Mouse (Mus musculus): ENCODE data around the gene Lgals3bp.
A peak's percentile ranks its signal among the peaks of the same experiment; 100 is the strongest.

The Lgals3bp gene

DNA sequence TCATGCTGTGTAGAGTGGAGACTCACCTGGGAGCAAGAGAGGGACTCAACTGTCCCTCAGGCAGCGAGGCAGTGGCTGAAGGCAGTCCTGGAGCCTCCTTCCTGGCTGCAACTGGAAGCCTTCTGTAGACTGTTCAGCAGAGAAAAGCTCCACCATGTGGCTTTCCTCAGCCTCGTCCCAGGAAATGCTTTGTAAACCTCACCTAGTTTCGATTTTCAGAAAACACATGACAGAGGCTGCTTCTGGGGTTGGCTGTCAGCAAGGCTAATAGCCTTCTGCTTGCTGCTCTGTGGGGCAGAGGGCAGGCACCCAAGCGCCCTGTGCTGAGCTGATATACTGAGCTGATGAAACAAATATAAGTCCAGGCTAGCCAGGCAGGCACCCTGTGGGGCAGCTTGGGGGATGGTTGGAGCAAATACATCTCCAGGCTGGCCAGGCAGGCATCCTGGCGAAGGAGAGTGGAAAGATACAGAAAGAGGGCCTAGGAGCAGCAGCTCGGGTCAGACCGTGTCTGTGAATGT, at the start of gene Lgals3bp:
Gene Lgals3bp (minus strand): TSS at position 333 of the 521 bp plus-strand sequence.
- DNase-seq: peak; percentile 99

DNA sequence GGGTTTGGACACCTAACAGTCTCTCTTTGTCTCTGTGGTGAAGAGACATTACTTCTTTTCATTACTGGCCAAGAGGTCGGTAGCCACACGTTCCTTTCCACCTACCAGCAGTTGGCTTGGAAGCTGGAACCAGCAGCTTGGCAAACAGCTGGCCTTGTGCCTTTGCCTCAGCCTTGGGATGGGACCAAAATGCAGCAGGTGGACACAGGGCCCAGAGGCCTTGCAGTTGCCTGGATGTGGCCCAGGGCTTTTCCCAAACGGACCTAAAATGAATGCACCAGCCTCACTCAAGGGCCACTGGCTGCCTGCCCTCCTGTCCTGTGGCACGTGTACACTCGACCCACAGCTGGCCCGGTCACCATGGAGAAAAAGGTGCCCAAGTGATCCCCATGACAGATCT, 49.3 kb upstream of the Lgals3bp start:
- no peak for DNase-seq

DNA sequence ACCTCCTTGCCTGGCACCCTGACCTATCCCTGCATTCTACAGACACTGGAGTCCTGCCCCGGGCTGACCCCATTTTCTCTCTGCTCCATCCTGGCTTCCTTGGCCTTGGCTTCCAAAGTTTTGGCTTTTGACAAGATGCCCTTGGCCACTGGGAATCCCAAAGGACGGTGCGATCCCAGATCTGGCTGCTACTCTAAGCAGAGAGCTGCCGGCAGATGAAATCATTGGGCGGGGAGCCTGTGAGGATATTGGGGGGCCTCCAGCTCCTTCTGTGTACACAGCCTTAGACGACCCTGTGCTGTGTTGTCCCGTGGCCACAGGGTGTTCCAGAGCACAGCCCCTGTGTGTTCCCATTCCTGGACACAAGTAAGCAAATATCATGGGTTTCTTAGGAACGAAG, 46.5 kb upstream of the Lgals3bp start:
- peak; percentile 99 for DNase-seq

DNA sequence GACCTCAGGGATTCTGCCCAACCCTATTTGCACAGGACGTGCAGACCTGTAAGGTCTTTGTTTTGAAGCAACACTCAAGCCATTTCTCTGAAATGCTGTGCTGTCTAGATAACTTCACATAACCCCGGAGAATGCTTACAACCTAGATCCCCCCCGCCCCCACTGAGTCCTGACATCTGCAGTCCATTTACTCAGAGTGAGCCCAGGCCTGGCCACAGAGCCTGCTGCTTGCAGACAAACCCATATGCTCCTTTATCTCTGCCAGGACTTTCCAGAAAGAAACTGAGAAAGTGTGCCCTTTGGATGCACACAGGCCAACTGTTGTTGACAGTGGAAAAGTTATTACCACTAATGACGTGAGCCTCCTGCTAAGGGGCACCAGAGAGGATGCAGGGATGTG, 45.5 kb upstream of the Lgals3bp start:
- no peak for DNase-seq

DNA sequence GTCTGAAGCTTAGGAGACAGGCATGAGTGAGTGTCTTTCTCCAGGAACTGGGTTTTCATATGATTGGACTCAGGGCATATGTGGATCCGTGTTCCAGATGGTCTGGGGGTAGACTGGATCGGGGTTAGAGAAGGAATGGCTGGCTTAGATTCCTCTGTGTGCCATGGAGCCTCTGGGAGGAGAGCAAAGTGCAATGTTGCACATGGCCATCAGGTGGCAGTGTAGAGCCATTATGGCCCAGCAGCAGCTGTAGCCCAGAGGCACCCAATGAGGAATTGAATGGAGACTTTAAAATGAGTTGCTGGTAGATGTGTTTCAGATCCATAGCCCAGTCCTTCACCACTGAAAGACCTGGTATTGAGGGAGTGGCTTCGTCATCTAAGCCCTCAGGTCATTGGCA, 44.0 kb upstream of the Lgals3bp start:
- peak; percentile 95 for DNase-seq

DNA sequence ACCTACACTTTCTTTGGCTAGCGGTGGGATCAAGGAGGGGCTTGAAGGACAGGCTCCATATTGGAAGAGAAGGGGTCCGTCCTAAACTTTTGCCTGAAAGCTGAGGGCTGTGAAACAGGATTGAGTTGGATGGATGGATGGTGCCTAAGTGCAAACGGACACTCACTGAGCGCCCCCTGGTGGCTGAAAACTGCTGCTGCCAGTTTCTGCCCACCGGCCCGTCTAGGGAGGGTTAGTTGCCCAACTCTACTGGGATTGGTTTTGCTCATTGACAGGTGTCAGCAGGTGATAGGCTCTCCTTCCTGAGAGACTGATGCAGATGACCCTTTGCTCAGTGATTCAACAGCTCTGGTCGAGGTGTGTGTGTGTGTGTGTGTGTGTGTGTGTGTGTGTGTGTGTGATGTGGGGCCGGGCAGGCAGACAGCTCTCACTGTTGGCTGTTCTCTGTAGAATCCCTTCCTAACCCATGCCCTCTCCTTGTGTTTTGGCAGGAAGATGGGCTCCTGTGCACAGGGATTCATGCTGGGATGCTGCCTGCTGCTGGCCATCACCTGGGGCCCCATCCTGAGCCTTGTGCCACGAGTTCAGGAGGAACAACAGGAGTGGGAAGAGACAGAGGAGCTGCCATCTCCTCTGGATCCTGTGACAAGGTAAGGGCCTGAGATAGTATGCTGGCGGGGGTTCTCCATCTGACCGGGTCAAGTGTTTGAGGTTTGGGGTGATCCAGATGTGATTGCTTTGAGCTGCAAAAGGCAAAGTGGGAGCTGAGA, 41.5 kb upstream of the Lgals3bp start:
- DNase-seq: peak; percentile 95

DNA sequence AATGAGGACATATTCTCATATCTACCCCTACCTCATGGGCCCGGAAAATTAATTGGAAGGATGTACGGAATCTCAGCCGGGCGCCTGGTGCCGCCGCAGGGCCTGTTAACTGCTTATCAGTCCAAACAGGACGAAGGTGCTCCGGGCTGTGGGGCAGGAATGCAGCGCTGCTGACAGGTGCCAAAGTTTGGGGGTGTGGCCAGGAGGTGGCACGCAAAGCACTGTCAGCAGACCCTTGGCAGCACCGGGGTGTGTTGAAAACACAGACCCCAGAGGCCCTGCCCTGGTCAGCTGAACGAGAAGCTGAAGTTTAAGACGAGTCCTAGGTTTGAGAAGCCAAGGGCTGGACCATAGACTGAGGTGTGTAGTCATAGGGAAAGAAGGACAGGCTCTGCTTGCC, 40.8 kb upstream of the Lgals3bp start:
- DNase-seq: peak; percentile 95

DNA sequence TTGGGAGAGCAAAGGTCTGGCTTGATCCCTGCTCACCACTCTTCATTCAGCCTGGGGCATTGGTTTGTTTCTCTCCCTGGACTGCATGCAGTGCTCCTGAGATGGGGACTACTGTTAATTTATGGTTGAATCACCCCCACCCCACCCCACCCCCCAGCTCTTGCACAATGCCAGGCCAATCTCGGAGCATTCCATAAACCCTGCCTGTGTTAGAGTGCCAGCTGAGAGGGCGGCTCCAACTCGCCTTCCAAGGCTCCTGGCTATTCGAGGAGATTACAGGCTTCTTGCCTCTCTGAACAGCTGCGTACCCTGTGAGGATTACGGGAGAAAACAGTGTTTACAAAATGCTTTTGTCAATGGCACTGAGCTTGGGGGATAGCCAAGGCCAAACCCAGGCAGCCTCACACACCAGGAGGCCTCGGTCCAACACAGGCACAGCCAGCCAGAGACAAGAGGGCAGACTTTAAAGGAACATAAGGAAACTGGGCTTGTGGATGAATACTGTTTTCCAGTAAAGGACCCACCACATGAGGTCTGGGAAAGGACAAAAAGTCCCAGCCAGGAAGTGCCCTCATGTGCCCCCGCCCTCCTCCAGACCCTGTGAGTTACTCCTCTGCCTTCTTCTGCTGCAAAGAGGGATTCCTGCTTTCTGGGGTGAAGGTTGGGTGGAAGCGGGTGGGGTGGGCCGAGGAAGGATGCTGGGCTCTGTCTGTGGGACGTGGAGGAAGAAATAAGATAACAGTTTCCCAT, 36.9 kb upstream of the Lgals3bp start:
- DNase-seq: peak; percentile 96

DNA sequence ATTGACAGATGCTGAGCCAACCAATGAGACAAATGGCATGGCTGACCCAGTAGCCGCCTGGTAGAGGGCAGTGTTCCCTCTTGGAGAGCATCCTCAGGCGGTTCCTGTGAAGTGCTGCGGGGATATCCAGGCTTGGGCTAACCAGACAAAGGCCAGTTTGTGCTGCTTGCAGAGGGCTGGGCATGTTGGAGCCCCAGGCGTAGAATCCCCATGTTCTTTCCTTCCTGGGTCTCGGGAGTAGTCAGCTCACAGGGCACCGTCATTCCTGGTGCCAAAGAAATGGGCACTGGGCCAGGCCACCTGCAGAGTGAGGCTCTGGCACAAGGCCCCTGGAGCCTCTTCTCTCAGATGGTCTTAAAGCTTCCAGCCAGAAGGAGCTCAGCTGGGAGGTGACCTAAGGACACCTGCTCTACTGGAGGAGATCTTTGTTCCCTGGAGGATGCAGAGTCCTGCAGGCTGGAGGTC, 34.6 kb upstream of the Lgals3bp start:
- DNase-seq: peak; percentile 93

DNA sequence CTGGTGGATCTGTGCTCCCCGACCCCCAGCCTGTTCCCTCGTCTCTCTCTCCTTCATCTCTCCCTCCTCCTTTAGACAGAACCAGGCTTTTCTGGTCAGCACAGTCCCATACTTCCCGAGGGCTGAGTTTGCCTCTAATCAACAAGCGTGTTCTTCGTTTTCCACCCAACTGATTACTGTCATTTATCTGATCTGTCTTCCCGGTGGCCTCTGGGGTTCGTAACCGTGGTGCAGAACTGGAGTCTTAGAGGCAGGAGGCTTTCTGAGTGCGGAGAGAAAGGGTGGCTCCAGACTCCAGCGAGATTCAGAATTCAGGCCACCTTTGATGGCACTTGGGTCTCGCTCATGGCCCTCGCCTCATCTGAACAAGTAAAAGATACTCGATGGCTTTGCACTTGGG, 32.2 kb upstream of the Lgals3bp start:
- DNase-seq: no peak

DNA sequence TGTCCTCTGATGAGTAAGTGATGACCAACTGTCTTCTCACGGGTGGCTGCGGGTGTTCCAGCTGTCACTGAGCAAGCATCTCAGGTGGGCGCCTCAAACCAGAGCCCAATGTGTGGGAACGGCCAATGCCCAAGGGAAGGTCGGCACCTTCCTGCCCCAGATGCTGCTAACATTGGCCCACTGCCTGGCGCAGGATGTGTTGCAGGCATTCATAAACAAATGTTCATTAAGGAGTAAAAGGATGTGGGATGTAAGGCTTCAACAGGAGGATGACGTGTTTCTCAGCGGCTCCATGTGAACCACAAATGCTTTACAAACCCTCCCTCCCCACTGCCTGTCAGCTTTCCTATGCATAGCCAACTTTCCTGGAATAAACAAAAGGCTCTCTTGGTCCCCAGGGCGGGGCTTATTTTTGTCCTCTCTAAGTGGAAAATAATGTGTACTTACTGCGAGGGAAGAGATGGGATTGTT, 31.5 kb upstream of the Lgals3bp start:
- peak; percentile 97 for DNase-seq

DNA sequence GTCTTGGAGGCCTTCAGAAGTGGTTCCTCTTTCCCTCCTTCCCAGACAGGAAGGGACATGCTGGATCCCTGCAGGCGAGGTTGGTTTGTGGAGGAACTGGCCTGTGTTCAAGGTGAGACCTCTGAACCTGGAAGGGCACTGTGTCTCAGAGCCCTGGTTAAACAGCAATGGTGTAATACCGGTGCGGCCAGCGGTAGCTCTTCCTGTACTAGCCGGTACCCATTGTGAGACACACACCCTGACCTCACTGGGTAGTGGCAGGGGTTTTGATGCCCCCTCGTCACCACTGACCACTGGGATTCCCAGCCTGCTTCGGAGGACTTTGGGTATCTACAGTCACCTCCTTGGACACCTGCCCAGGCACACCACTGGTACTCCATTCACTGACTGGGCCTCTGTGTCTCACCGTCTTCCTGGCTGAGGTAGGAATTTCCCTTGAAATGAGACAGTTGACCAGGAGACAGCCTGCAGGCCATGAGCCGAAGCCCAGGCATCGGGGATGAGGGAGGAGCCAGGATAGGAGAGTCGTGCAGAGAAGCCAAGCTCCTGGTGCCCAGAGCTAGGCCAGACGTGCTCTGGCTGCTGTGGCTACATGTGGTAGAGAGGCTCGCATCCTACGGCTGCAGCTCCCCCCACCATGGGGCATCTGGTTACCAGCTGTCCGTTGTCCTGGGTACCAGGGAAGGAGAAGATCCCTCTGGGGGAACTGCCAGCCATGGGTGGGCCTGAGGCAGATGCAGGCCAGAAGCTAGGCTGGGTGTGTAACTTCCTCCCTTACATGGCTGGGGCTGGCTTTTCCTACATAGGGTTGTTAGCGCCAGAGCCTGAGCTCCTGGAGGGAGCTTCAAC, 29.4 kb upstream of the Lgals3bp start:
- DNase-seq: peak; percentile 96

DNA sequence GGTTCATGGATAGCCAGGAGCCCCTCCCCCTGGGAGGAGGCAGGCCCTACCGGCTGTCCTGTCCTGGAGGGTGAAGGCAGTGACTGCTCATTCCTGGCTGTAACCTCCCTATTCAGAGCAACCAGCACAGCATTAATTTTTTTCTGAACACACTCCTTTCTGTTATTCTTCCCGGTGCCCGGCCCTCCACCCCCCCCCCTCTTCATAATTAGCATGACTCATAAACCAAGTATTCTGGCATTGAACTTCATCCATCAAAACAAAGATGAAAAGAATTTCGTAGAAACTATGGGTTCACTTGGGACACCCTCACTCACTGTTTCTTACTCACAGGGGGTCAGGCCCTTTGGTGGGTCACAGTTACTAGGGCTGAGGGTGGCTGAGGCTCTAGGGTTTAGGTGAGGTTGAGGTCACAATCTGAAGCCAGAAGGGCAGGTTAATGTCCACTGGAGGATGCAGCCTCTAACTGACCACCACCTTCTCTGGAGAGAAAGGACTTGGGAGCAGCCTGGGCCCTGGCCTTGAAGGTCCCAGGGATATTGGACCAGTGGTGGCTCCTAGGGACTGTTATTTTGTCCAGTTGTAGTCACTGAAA, 28.5 kb upstream of the Lgals3bp start:
- peak; percentile 94 for DNase-seq

DNA sequence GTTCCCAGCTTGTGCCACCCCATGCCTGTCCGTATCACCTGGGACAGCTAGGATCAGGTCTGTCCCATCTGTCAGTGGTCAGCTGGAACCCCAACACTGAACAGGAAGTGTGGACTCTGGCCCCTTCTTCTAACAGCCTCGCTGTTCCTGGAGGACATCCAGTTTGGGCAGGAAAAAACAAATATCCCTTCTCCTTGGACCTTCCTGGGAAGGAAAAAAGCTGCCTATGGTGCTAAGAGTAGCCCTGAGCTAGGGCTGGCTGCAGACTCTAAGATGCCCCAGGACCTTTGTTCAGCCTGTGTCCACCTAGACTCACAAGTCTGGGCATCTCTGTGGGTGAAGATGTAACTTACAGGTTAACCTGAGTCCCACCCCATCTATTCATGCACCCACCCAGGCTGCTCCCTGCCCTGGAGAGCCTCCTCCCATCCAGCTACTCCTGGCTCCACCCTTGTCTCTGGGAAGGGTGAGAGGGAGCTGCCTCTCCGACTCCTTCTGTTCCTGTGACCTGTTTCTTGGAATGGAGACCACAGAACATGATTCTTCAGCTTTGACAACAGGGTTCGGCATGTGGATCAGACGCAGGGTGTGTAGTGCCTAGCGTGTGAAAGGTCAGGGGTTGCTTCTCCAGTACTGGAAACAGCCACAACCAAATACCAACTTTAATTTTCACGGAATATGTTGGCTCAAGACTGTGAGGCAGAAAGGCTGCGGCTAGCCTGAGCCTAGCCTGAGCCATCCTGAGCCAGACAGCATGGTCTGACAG, 27.2 kb upstream of the Lgals3bp start:
- peak; percentile 97 for DNase-seq

DNA sequence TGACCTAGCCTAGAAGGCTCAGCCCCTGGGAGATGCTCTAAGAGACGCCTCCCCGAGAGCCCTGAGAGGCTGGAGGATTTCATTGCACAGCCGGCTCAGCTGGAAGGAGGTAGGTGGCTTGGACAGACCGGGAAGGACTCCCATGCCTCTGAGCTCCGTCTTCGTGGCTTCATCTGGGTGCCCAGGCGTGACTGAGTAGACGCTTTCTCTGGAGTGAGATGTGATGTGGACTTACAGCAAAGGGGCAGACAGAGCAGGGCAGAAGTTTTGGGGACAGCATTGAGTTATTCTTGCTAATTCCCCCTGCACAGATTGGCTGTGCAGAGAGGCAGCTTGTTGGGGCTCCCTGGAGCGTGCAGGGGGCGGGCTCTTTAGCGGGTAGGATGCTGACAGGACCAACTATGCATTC, 26.6 kb upstream of the Lgals3bp start:
- DNase-seq: peak; percentile 98

DNA sequence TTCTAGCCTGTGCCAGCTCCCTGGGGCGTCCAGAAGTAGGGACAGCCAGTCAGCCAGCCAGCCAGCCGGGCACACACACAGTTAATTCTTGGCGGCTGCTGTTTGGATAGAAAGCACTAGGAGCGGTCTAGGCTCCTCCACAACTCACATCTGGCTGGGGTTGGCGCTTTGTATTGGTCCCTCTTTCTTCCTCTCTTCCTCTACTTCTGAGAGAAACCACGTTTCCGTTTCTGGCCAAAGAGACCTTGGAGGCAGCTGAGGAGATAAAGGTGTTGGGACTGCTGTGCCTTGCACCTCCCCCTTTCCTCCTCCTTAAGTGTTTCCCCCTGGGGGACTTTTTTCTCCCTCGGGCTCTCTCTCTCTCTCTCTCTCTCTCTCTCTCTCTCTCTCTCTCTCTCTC, 26.1 kb upstream of the Lgals3bp start, which contains the start of gene C1qtnf1:
Gene C1qtnf1 (plus strand): TSS at position 218 of the 400 bp plus-strand sequence.
- DNase-seq: peak; percentile 97

DNA sequence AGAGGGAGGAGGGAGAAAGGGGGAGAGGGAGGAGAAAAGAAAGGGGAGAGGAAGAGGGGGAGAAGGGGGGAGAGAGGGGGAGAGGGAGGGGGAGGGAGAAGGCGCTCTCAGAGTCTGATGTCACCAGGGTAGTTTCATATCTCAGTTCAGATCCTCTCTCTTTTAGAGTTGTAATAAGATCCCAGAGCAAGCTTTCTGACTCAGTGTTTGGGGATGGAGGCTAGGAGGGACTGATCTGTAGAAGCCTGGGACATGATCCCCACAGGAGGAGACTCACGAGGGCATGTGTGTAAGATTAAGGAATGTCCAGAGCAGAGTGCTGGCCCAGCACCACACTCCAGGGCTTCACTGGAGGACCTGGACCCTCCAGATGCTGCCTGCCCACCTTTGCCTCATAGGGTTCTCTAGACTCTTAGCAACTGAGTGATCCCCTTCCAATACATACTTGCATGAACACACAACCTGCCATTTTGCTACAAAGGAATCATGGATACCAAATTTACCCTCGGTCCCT, 25.4 kb upstream of the Lgals3bp start:
- peak; percentile 92 for DNase-seq

DNA sequence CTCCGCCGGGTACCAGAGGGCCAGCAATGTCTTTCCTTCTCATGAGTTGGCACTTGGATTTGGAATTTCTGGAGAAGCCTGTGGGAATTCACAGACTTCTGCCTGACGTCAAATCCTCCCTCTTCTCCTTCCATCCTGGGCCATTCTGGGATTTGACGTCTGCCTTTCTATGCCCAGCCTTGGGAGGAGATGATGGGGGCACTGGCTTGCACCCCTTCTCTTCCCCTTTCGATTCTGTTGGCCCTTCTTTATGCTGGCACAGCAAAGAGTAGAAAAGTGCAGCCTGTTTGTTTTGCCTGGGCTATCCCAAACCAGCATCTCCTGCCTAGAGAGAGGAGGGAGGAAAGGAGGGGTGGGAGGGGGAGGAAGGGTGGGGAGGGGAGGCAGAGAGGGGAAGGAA, 24.9 kb upstream of the Lgals3bp start:
- peak; percentile 92 for DNase-seq

DNA sequence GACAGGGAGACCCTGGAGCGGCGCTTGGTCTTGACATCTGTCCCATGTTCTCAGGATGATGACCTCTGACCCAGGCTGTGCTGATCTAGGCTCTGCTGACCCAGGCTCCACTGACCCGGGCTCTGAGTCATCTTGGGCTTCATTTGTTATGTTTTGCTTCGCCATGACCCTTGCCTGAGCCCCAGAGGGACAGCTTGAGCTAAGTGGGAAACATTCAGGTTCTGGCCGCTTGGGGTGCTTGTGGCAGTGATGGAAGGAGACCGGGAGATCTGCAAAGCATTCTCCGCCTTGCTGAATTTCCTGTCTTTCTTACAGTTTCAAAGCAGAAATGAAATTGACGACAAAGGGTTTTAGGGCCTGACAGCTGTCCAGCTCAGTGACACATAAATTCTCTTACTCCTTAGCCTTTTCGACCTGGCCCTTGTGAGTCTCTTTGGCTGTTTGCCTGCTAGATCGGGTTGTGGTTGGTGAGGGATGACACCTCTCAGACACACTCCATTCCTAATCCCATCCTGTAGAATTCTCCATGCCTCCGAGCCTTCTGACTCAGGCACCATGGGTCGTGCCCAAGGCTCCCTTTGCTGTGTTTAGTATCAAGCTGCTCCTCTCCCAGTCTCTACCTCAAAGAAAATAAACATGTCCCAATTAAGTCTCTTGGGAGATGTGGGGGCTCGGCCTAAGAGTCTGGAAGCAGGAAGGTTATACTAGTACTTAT, 22.9 kb upstream of the Lgals3bp start:
- peak; percentile 97 for DNase-seq

DNA sequence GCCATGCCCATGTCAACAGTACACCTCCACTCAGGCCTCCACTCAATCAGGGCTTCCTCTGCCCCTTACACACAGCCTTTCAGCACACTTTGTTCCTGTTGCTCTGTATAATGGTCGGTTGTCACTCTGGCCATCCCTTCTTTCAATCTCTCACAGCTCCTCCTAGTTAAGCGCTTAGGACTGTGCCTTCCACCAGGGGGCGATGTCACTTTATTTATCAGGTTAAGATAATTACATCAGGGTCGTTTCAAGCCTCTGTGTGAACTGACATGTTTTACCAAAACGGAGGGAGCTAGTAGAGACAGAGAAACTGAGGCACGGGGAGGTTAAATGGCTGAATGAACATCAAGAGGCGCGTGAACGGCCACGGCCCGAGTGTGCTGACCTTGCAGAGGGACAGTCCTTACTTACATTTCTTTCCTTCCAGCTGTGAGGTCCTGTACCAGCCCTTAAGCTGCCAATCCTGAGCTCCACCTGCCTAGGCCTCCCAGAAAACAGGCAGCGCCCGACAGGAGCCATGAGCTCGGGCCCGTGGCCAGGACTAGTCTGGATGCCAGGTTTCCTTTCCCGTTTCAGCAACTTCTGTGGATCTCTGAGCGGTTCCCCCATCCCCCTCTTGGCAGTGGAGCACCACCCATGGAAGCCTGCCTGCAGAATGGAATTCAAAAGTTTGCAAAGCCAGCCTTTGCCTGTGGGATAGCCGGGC, 21.5 kb upstream of the Lgals3bp start:
- peak; percentile 98 for DNase-seq

All from heart, adult 11 months (tissue).